Mouse (Mus musculus) E14TG2a.4 (cell line): ENCODE results near the gene Tmem164.

Experiments
- CTCF ChIP-seq: conservative IDR thresholded peaks from 2 replicates; pipeline ENCODE4 v1.5.1; 2014; ENCODE audit warnings: low read length
- POU5F1 ChIP-seq: IDR thresholded peaks from 2 replicates; pipeline ENCODE4 v1.6.1; 2014; ENCODE audit warnings: low read length, borderline replicate concordance

DNA sequence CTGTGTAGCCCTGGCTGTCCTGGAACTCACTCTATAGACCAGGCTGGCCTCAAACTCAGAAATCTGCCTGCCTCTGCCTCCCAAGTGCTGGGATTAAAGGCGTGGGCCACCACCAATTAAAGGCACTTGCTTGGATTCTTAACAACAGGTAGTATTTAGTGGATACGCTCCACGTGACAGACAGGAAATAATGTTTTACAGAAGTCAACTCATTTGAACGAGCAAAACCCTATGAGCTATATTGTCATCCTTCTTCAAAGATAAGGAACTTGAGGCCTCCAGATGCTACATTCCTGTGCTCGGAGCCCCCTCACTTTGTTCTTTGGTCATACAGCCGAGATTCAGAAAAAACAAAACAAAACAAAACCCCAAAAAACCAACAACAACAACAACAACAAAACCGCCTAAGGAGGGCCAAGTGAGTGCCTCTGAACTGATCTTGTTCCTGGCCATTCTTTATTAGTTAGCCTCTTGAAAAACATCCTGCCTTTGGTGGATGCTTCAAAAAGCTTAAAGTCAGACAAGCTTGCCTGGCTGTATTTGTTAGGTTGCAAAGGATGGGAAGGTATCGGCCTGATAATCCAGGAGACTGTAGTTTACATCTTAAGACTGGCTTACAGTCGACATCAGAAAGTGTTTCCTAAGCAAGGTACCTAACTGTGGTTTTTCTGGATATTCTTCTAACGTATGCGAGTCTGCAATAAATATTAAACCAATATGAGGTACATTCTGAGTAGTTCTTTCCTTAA is 1.5 kb upstream of the Tmem164 start:
- no peak for TF ChIP-seq CTCF
- no peak for TF ChIP-seq POU5F1
